Mouse (Mus musculus) intestine, embryonic 15.5 days (tissue): ENCODE measurements around the gene Chrne. TPM values are rescaled to one million over a fixed set of nuclear protein-coding genes. Genes with fewer than 3 reads are reported as not detected.

Experiments
- ATAC-seq: fragments of 200-750 bp; cut with Nextera tagmentation; 2 replicates; pipeline ENCODE4 v1.8.0; 2017; ENCODE audit warnings: moderate TSS enrichment, moderate library complexity
- H3K27ac ChIP-seq: fragments of 300-500 bp; sonication (generic); 2 replicates; pipeline ENCODE4 v1.5.1; 2015; ENCODE audit warnings: mild to moderate bottlenecking, inconsistent platforms
- H3K27me3 ChIP-seq: fragments of 300-500 bp; sonication (generic); replicated peaks from 2 replicates; pipeline ENCODE4 v1.6.1; 2015; ENCODE audit warnings: inconsistent platforms
- H3K36me3 ChIP-seq: fragments of 300-500 bp; sonication (generic); 2 replicates; pipeline ENCODE4 v1.6.1; 2015; ENCODE audit warnings: inconsistent platforms
- H3K4me1 ChIP-seq: fragments of 300-500 bp; sonication (generic); replicated peaks from 2 replicates; pipeline ENCODE4 v1.6.1; 2015; ENCODE audit warnings: inconsistent platforms
- H3K4me2 ChIP-seq: fragments of 300-500 bp; sonication (generic); replicated peaks from 2 replicates; pipeline ENCODE4 v1.6.1; 2015; ENCODE audit warnings: mild to moderate bottlenecking, inconsistent platforms
- H3K4me3 ChIP-seq: fragments of 300-500 bp; sonication (generic); replicated peaks from 2 replicates; pipeline ENCODE4 v1.5.1; 2015; ENCODE audit warnings: inconsistent platforms
- H3K9ac ChIP-seq: fragments of 300-500 bp; sonication (generic); 2 replicates; pipeline ENCODE4 v1.6.1; 2015; ENCODE audit warnings: inconsistent platforms
- H3K9me3 ChIP-seq: fragments of 300-500 bp; sonication (generic); 2 replicates; pipeline ENCODE4 v1.6.1; 2016; ENCODE audit warnings: inconsistent platforms
- WGBS: fragments of 180-500 bp; shearing (Covaris S2); methylation state at CpG from one replicate; pipeline ENCODE4 v1.1.7; 2015; 5-methylcytosine and 5-hydroxymethylcytosine counted together
- polyA plus RNA-seq: library from polyadenylated mRNA; unstranded; fragments of >200 nt; fragmentation: Nextera tagmentation; extraction: Ambion mirVana; gene quantifications from 2 replicates; pipeline ENCODE4 v1.2.1, GENCODE M21; 2015

The Chrne gene
- polyA plus RNA-seq, 1 experiment from 2014 or later: not detected

GRCm38 (mm10) chr11:70638293-70638692 is 19.3 kb upstream of the Chrne start:
- WGBS: 81% methylated on average over 1 of the region's 1 CpGs
- no peak for ATAC-seq

DNA sequence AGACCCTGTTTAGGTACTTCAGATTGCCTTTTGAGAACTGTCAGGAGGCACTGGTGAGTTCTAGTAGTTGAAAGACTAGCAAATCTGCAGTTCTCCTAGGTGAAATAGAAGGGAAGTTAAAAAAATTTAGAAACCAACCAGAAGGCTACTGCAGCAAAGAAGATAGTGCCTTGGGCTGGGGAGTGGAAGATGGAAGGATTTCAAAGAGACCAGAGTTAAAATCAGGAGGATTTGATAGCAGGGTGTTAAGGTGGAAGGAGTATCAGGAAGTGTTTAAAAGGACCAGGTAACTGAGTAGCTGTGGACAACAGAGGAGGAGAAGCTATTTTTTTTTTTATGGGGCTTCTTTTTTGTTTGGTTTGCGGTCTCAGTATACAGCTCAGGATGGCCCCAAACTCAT is 18.7 kb upstream of the Chrne start:
- Histone ChIP-seq H3K27ac (no peak overlapping the region), H3K4me2 (no peak overlapping the region), H3K9me3 (no peaks in the 10 kb centered on the region), H3K4me1 (no peaks in the 10 kb centered on the region), H3K27me3 (no peaks in the 10 kb centered on the region), H3K9ac (no peak overlapping the region), H3K36me3 (no peaks in the 10 kb centered on the region), H3K4me3 (no peak overlapping the region)
- ATAC-seq: no peak
- WGBS: 77% methylated on average over 1 of the region's 1 CpGs

More at GRCm38 (mm10) chr11:70638293-70638692, 19.3 kb upstream of the Chrne start:
- Histone ChIP-seq H3K4me2 (no peak overlapping the region), H3K4me1 (no peaks in the 10 kb centered on the region), H3K27ac (no peak overlapping the region), H3K36me3 (no peaks in the 10 kb centered on the region), H3K27me3 (no peaks in the 10 kb centered on the region), H3K9me3 (no peaks in the 10 kb centered on the region), H3K9ac (no peak overlapping the region), H3K4me3 (no peak overlapping the region)

DNA sequence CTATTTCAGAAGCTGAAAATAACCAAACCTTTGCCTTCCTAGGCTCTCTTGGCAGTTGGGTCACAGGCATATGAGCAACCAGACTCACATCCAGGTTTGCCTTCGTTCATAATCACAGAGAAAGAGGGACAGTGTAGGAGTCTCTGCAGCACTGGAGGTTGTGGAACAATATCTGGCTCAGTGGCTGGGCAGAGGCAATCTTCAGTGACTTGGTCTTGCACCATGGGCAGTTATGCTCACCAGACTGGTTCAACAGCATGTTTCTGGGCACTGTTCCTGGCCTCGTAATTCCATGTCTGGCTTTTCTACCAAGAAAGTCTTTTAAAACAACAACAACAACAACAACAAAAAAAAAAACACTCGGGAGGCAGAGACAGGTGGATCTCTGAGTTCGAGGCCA is 16.6 kb upstream of the Chrne start:
- Histone ChIP-seq H3K27ac (no peak overlapping the region), H3K27me3 (no peaks in the 10 kb centered on the region), H3K4me2 (no peak overlapping the region), H3K4me1 (no peaks in the 10 kb centered on the region), H3K36me3 (no peaks in the 10 kb centered on the region), H3K4me3 (no peak overlapping the region), H3K9ac (no peak overlapping the region), H3K9me3 (no peaks in the 10 kb centered on the region)
- no peak for ATAC-seq
- 80% methylated on average over 4 of the region's 4 CpGs for WGBS

DNA sequence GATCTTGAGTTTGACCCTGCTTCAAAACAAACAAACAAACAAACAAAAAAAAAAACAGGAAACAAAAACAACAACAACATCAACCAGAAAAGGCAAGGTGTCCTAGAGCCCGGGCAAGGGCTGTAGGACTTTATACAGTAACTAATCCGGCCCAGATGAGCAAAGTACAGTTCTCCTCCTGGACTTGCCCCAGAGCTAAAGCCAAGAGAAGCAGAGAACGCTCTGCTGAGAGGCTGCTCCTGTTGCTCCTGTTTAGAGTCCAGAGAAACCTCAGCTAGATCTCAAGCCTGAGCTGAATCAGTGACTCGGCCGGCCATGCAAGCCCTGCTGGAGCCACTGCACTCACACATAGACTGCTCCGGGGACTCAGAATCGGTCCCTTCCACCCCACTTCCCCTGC is 11.1 kb upstream of the Chrne start:
- peak; percentile 47; the same call in 1 of the 2 replicates for ATAC-seq
- Histone ChIP-seq H3K9me3 (no peaks in the 10 kb centered on the region), H3K36me3 (no peaks in the 10 kb centered on the region), H3K27ac (no peak overlapping the region), H3K4me1 (no peaks in the 10 kb centered on the region), H3K4me3 (no peak overlapping the region), H3K9ac (no peak overlapping the region), H3K27me3 (no peaks in the 10 kb centered on the region), H3K4me2 (no peak overlapping the region)
- 74% methylated on average over 7 of the region's 7 CpGs for WGBS

GRCm38 (mm10) chr11:70629557-70629956 is 10.5 kb upstream of the Chrne start:
- no peak overlapping the region for H3K4me2 ChIP-seq
- 48% methylated on average over 5 of the region's 5 CpGs for WGBS

DNA sequence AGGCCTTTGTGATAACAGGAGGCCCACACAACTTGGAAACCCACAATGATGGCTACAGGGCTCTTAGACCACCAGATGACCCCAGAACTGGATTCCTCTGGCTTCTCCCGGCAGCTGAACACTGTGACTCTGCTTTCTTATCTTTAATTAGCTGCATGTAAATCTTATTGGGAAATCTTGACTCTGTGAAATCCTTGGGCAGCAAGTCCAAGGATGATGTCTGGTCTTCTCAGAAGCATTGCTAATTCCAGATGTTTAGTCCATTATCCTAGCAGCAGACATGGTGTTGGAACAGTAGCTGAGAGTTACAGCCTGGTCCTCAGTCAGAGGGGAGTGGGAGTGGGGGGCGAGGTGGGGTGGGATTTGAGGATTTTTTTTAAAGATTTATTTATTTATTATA is 9.4 kb upstream of the Chrne start:
- no peak overlapping the region for H3K4me3 ChIP-seq
- H3K9ac ChIP-seq: no peak overlapping the region
- no peaks in the 10 kb centered on the region for H3K27me3 ChIP-seq
- H3K9me3 ChIP-seq: no peaks in the 10 kb centered on the region
- H3K4me1 ChIP-seq: no peaks in the 10 kb centered on the region
- H3K27ac ChIP-seq: no peak overlapping the region
- no peak overlapping the region for H3K4me2 ChIP-seq
- H3K36me3 ChIP-seq: no peaks in the 10 kb centered on the region
- WGBS: 60% methylated on average over 2 of the region's 2 CpGs
- ATAC-seq: no peak

More at GRCm38 (mm10) chr11:70629557-70629956, 10.5 kb upstream of the Chrne start:
- Histone ChIP-seq H3K27ac (no peak overlapping the region), H3K4me1 (no peaks in the 10 kb centered on the region), H3K27me3 (no peaks in the 10 kb centered on the region), H3K9ac (no peak overlapping the region), H3K36me3 (no peaks in the 10 kb centered on the region), H3K9me3 (no peaks in the 10 kb centered on the region), H3K4me3 (no peak overlapping the region)
- ATAC-seq: no peak

DNA sequence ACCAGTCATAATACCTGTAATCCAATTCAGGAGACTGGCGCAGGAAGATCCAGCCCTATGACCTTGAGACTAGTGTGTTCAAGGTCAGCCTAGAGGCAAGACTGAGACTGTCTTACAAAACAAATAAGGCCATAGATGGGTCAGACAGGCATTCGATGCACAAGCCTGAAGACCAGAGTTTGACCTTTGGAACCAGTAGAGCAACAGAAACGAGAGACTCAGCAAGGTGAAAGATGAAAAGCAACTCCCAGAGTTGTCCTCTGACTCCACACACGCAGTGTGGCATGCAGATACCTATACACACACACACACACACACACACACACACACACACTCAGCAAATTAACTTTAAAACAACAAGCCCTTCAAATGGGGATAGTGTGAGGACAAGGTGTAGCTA is 7.9 kb upstream of the Chrne start:
- peaks cover 3% of the 10 kb centered on the region; the same call in 1 of the 2 replicates for H3K4me1 ChIP-seq
- no peaks in the 10 kb centered on the region for H3K36me3 ChIP-seq
- H3K9ac ChIP-seq: no peak overlapping the region
- WGBS: 54% methylated on average over 4 of the region's 4 CpGs
- no peaks in the 10 kb centered on the region for H3K9me3 ChIP-seq
- no peaks in the 10 kb centered on the region for H3K27me3 ChIP-seq
- no peak overlapping the region for H3K4me3 ChIP-seq
- H3K27ac ChIP-seq: no peak overlapping the region
- no peak for ATAC-seq
- H3K4me2 ChIP-seq: no peak overlapping the region

DNA sequence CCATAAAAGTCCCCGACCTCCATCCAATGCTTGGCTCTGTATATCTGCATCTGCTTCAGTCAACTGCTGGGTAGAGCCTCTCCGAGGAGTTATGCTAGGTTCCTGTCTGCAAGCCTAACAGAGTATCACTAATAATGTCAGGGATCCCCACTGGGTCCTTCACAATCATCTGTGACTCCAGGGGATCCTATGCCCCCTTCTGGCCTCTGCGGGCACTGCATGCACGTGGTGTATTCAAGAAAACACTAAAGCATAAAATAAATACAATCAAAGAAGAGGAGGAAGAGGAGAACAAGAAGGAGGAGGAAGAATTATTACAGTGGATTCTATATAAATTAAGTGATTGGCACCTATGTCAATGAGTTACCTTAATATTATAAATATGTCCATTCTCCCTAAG is 6.5 kb upstream of the Chrne start:
- Histone ChIP-seq H3K4me3 (no peak overlapping the region), H3K27ac (no peak overlapping the region), H3K4me1 (peaks cover 6% of the 10 kb centered on the region; the same call in 1 of the 2 replicates), H3K27me3 (no peaks in the 10 kb centered on the region), H3K4me2 (no peak overlapping the region), H3K36me3 (no peaks in the 10 kb centered on the region), H3K9me3 (no peaks in the 10 kb centered on the region), H3K9ac (no peak overlapping the region)
- no peak for ATAC-seq
- WGBS: 47% methylated on average over 4 of the region's 4 CpGs

DNA sequence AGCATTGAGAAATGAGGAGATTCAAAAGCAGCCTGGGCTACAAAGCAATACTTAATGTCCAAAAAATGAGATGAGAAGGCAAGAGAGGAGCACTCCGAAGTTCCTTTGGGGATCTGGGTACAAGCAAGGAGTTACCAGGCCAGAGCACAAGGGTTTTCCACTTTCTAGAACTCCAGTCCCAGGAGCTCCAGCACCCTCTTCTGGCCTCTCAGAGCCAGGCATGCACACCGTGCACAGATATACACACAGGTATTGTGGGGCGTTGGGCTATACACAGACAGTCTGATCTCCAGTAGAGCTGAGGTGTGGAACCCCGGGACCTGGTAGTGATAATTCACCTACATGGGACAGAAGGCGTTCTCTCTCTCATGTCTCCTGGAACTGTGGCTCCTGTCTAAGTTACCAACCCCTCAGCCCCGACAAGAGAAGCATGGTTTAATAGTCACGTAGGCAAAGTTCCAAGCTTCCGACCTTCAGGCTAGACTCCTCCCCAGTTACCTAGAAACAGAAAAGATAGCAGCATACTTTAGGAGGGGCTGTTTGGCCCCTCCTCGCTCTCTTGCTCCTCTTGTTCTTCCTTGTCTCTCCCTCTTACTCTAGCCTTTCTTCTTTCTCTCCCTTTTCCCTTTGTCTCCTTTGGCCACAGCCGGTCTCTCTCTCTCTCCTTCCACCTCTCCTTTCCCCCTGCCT is 4.2 kb upstream of the Chrne start:
- Histone ChIP-seq H3K27ac (no peak overlapping the region), H3K9ac (no peak overlapping the region), H3K4me1 (peaks cover 6% of the 10 kb centered on the region; the same call in 1 of the 2 replicates), H3K36me3 (no peaks in the 10 kb centered on the region), H3K27me3 (no peaks in the 10 kb centered on the region), H3K9me3 (no peaks in the 10 kb centered on the region), H3K4me3 (no peak overlapping the region), H3K4me2 (no peak overlapping the region; the same call in 1 of the 2 replicates)
- 72% methylated on average over 10 of the region's 10 CpGs for WGBS
- peak; percentile 51 for ATAC-seq

DNA sequence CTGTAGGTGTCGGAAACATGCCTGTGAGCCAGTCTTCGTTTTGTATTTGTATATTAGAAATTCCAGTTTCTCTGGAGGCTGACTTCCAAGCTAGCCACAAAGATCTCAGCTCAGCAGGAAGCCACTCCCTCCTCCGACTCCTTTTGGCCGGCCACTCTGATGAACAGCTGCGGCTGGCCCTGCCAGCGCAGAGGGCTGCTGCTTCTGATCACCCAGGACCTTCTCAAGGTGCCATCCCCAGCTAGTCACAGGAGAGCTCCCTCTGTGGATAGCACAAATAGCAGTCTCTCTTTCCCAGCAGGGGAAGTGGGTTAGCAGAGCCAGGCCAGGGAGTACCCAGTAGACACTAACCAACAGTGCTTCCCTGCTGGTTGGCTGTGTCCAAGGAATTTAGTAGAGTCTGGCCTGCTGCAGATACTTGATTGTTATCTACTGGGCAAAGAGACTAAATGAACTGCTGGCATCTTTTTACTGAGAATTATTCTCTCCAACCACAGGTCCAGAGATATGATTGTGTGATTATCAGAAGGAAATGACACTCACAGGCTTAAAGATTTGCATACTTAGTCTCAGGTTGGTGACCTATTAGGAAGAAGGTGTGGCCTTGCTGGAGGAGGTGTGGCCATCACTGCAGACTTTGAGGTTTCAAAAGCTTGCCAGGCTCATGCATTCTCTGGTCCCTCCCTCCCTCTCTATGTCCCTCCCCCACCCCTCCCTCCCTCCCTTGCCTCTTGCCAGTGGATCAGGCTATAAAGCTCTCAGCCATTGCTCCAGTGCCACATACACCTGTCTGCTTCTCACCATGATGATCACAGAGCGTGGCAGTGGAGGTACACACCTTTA is 3.2 kb upstream of the Chrne start:
- H3K9ac ChIP-seq: peak overlapping the region; percentile 28; the same call in 1 of the 2 replicates
- 34% methylated on average over 7 of the region's 7 CpGs for WGBS

GRCm38 (mm10) chr11:70615516-70616093 is 3.4 kb downstream of the Chrne start, which contains the start of gene 4930544D05Rik:
Gene 4930544D05Rik, plus strand, starts transcription at chr11:70615848.
- Histone ChIP-seq H3K4me3 (peak within 1 kb of the TSS; percentile 43), H3K9ac (peak within 1 kb of the TSS; percentile 54), H3K4me1 (peaks cover 19% of the 10 kb centered on the region), H3K9me3 (no peaks in the 10 kb centered on the region), H3K36me3 (peaks cover 12% of the 10 kb centered on the region), H3K27ac (peak within 1 kb of the TSS; percentile 78), H3K27me3 (no peaks in the 10 kb centered on the region), H3K4me2 (peak within 1 kb of the TSS; percentile 94)
- WGBS: 16% methylated on average over 21 of the region's 21 CpGs
- ATAC-seq: peak; percentile 18; the same call in 1 of the 2 replicates

More for the DNA sequence above, 3.2 kb upstream of the Chrne start:
- Histone ChIP-seq H3K36me3 (no peaks in the 10 kb centered on the region), H3K4me1 (peaks cover 6% of the 10 kb centered on the region; the same call in 1 of the 2 replicates), H3K4me3 (no peak overlapping the region), H3K4me2 (no peak overlapping the region), H3K9me3 (no peaks in the 10 kb centered on the region), H3K27me3 (no peaks in the 10 kb centered on the region), H3K27ac (peak overlapping the region; percentile 62; the same call in 1 of the 2 replicates)
- peak; percentile 61 for ATAC-seq

DNA sequence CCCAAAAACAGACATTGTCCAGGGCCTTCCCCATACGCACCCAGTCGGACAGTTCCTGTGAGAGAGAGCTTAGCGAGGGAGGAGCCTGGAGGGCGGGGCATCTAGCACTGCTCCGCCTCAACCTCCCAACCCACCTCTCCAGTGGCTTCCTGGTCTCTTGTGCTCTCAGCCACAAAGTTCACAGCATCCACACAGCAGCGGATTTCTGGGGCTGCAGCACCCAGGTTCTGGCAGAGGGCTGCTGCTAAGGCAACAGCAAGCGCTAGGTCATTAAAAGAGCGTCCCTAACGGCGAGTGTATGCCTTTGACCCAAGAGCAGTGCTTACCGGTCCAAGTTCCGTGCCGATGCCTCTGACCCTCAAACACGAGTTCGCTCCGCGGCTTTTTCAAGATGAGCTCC is 3.9 kb downstream of the Chrne start:
- Histone ChIP-seq H3K36me3 (peaks cover 15% of the 10 kb centered on the region), H3K4me1 (peaks cover 19% of the 10 kb centered on the region), H3K4me2 (peak overlapping the region; percentile 94), H3K27ac (peak overlapping the region; percentile 78), H3K4me3 (peak overlapping the region; percentile 43), H3K9me3 (no peaks in the 10 kb centered on the region), H3K27me3 (no peaks in the 10 kb centered on the region), H3K9ac (peak overlapping the region; percentile 54)
- ATAC-seq: peak; percentile 95
- under 1% methylated on average over 17 of the region's 17 CpGs for WGBS
